Mouse (Mus musculus) MEL (cell line): ENCODE measurements around the gene Zfp280d.

Source experiments
- CTCF ChIP-seq, 3 experiments: IDR thresholded peaks in 2 of 3; conservative IDR thresholded peaks in 1 of 3; 2 replicates each; pipeline ENCODE4 v1.5.1; 2011 to 2012; ENCODE audit warnings: low read length in 3 of 3, low read depth in 2 of 3, mild to moderate bottlenecking in 2 of 3, improper control_type of control experiment in 1 of 3, inconsistent platforms in 1 of 3, mixed read lengths in 1 of 3, moderate library complexity in 1 of 3; ENCODE audit not compliant: control insufficient read depth in 1 of 3, insufficient read depth in 1 of 3, poor library complexity in 1 of 3, severe bottlenecking in 1 of 3
- EP300 ChIP-seq, 2 experiments: IDR thresholded peaks; 2 replicates each; pipeline ENCODE4 v1.6.1; 2011; ENCODE audit warnings: improper control_type of control experiment in 2 of 2, low read length in 2 of 2, low read depth in 1 of 2, mild to moderate bottlenecking in 1 of 2
- ETS1 ChIP-seq: IDR thresholded peaks from 2 replicates; pipeline ENCODE4 v1.6.1; 2012; ENCODE audit warnings: low read depth, mild to moderate bottlenecking, inconsistent platforms, low read length, improper control_type of control experiment, moderate library complexity
- JUND ChIP-seq: IDR thresholded peaks from 2 replicates; pipeline ENCODE4 v1.6.1; 2011; ENCODE audit warnings: low read depth, mild to moderate bottlenecking, improper control_type of control experiment, low read length
- MXI1 ChIP-seq: IDR thresholded peaks from 2 replicates; pipeline ENCODE4 v1.6.1; 2011; ENCODE audit warnings: mild to moderate bottlenecking, low read depth, low read length, improper control_type of control experiment

- TF ChIP-seq JUND (no peak), ETS1 (no peak), CTCF (IDR thresholded peaks at IDR 0.05 in 2 of 3, conservative IDR thresholded peaks at IDR 0.05 in 1 of 3; ENCODE audit: control insufficient read depth in 1 of 3, insufficient read depth in 1 of 3, low read depth in 2 of 3, low read length in 3 of 3, poor library complexity in 1 of 3, severe bottlenecking in 1 of 3) (no peak), MXI1 (no peak), EP300 (IDR thresholded peaks at IDR 0.05; ENCODE audit: low read depth in 1 of 2, low read length in 2 of 2) (no peak)
Measured at GRCm38 (mm10) chr9:72400121-72400520, 125.5 kb downstream of the Zfp280d start.
